Mouse (Mus musculus) heart, embryonic 11.5 days (tissue): ENCODE data around the gene Pbrm1. TPM values are rescaled to one million over a fixed set of nuclear protein-coding genes. Genes with fewer than 3 reads are reported as not detected.
A peak's percentile ranks its signal among the peaks of the same experiment; 100 is the strongest.

Experiments
- ATAC-seq: fragments of 200-750 bp; cut with Nextera tagmentation; replicated peaks from 2 replicates; pipeline ENCODE4 v1.8.0; 2017; ENCODE audit warnings: moderate library complexity; ENCODE audit not compliant: insufficient number of reproducible peaks, low FRiP score, low TSS enrichment
- H3K27ac ChIP-seq: fragments of 300-500 bp; sonication (generic); 2 replicates; pipeline ENCODE4 v1.5.1; 2014; ENCODE audit warnings: mild to moderate bottlenecking, low read depth, low read length
- H3K27me3 ChIP-seq: fragments of 300-500 bp; sonication (generic); 2 replicates; pipeline ENCODE4 v1.6.1; 2014; ENCODE audit warnings: mild to moderate bottlenecking, low read length, mixed read lengths; ENCODE audit not compliant: control insufficient read depth, insufficient read depth
- H3K36me3 ChIP-seq: fragments of 300-500 bp; sonication (generic); 2 replicates; pipeline ENCODE4 v1.6.1; 2014; ENCODE audit warnings: mild to moderate bottlenecking, low read length, moderate library complexity, mixed read lengths; ENCODE audit not compliant: control insufficient read depth, insufficient read depth
- H3K4me1 ChIP-seq: fragments of 300-500 bp; sonication (generic); 2 replicates; pipeline ENCODE4 v1.6.1; 2014; ENCODE audit warnings: low read length; ENCODE audit not compliant: control insufficient read depth, insufficient read depth
- H3K4me2 ChIP-seq: fragments of 300-500 bp; sonication (generic); 2 replicates; pipeline ENCODE4 v1.6.1; 2014; ENCODE audit warnings: mild to moderate bottlenecking, moderate library complexity
- H3K4me3 ChIP-seq: fragments of 300-500 bp; sonication (generic); 2 replicates; pipeline ENCODE4 v1.5.1; 2014; ENCODE audit warnings: low read depth, low read length
- H3K9ac ChIP-seq: fragments of 300-500 bp; sonication (generic); 2 replicates; pipeline ENCODE4 v1.6.1; 2014; ENCODE audit warnings: mild to moderate bottlenecking, low read depth, low read length, moderate library complexity
- H3K9me3 ChIP-seq: fragments of 300-500 bp; sonication (generic); replicated peaks from 2 replicates; pipeline ENCODE4 v1.6.1; 2016; ENCODE audit warnings: low read length; ENCODE audit not compliant: control insufficient read depth
- WGBS: fragments of 180-500 bp; shearing (Covaris S2); extraction: QIAGEN DNeasy Blood & Tissue Kit; methylation state at CpG from one replicate; pipeline ENCODE4 v1.1.7; 2014; ENCODE audit not compliant: insufficient replicate concordance; 5-methylcytosine and 5-hydroxymethylcytosine counted together
- polyA plus RNA-seq: library from polyadenylated mRNA; unstranded; fragments of >200 nt; fragmentation: Nextera tagmentation; extraction: Ambion mirVana; gene quantifications from 2 replicates; pipeline ENCODE4 v1.2.1, GENCODE M21; 2014

Pbrm1 gene
- 80.6 and 93.6 TPM in 2 replicates for polyA plus RNA-seq

- Histone ChIP-seq H3K4me3 (peak within 1 kb of the TSS; percentile 89), H3K36me3 (peaks cover 27% of the 10 kb centered on the region), H3K27ac (peak within 1 kb of the TSS; percentile 98), H3K9me3 (no peaks in the 10 kb centered on the region), H3K4me2 (peak within 1 kb of the TSS; percentile 78), H3K9ac (peak within 1 kb of the TSS; percentile 96), H3K27me3 (no peaks in the 10 kb centered on the region), H3K4me1 (peaks cover 13% of the 10 kb centered on the region; the same call in 1 of the 2 replicates)
- peak; percentile 94 for ATAC-seq
- under 1% methylated on average over 52 of the region's 53 CpGs for WGBS
Measured at GRCm38 (mm10) chr14:31018860-31019291, at the start of gene Pbrm1, which contains the start of gene Gnl3. TSS of gene Pbrm1 (plus strand) at chr14:31019138. TSS of gene Gnl3 (minus strand) at chr14:31019152.

GRCm38 (mm10) chr14:30974204-30974603, 44.7 kb upstream of the Pbrm1 start:
- H3K4me1 ChIP-seq, result no peaks in the 10 kb centered on the region
- ATAC-seq, result no peak
- H3K4me3 ChIP-seq, result no peak overlapping the region
- no peaks in the 10 kb centered on the region for H3K9me3 ChIP-seq
- no peaks in the 10 kb centered on the region for H3K27me3 ChIP-seq
- 69% methylated on average over 6 of the region's 6 CpGs for WGBS
- no peaks in the 10 kb centered on the region for H3K36me3 ChIP-seq
- H3K4me2 ChIP-seq, result no peak overlapping the region
- no peak overlapping the region for H3K9ac ChIP-seq
- no peak overlapping the region for H3K27ac ChIP-seq

- 77% methylated on average over 3 of the region's 3 CpGs for WGBS
- no peaks in the 10 kb centered on the region for H3K4me1 ChIP-seq
- no peaks in the 10 kb centered on the region for H3K27me3 ChIP-seq
- no peak overlapping the region for H3K27ac ChIP-seq
- H3K9ac ChIP-seq, result no peak overlapping the region
- no peak overlapping the region for H3K4me2 ChIP-seq
- H3K9me3 ChIP-seq, result no peaks in the 10 kb centered on the region
- no peak overlapping the region for H3K4me3 ChIP-seq
- H3K36me3 ChIP-seq, result 0 out of 2 replicates have a peak, but pooled peaks cover 2% of the 10 kb centered on the region
- no peak for ATAC-seq
Measured at GRCm38 (mm10) chr14:30976222-30976621, 42.7 kb upstream of the Pbrm1 start.

GRCm38 (mm10) chr14:30996417-30996816, 22.5 kb upstream of the Pbrm1 start:
- Histone ChIP-seq H3K4me1 (0 out of 2 replicates have a peak, but pooled peaks cover 6% of the 10 kb centered on the region), H3K9ac (0 out of 2 replicates have a peak overlapping the region, but pooled peaks have one; percentile 16), H3K27ac (no peak overlapping the region), H3K9me3 (no peaks in the 10 kb centered on the region), H3K36me3 (0 out of 2 replicates have a peak, but pooled peaks cover 2% of the 10 kb centered on the region), H3K4me3 (no peak overlapping the region), H3K4me2 (no peak overlapping the region), H3K27me3 (no peaks in the 10 kb centered on the region)
- no peak for ATAC-seq

- WGBS, result 57% methylated on average over 10 of the region's 10 CpGs
- Histone ChIP-seq H3K4me2 (peak overlapping the region; percentile 85), H3K27ac (no peak overlapping the region), H3K4me3 (peak overlapping the region; percentile 97), H3K27me3 (no peaks in the 10 kb centered on the region), H3K9ac (peak overlapping the region; percentile 72), H3K9me3 (no peaks in the 10 kb centered on the region), H3K4me1 (peaks cover 11% of the 10 kb centered on the region), H3K36me3 (0 out of 2 replicates have a peak, but pooled peaks cover 2% of the 10 kb centered on the region)
- no peak for ATAC-seq
Measured at GRCm38 (mm10) chr14:31000356-31000755, 18.6 kb upstream of the Pbrm1 start.

GRCm38 (mm10) chr14:31000816-31001306, 18.1 kb upstream of the Pbrm1 start:
- no peak for ATAC-seq
- Histone ChIP-seq H3K27ac (peak overlapping the region; percentile 90; the same call in 1 of the 2 replicates), H3K4me1 (peaks cover 11% of the 10 kb centered on the region)

GRCm38 (mm10) chr14:31001307-31002205, 17.4 kb upstream of the Pbrm1 start, which contains the start of the genes Glt8d1 and Spcs1:
TSS of gene Glt8d1 (plus strand) at chr14:31001400.
TSS of gene Spcs1 (minus strand) at chr14:31001672.
- under 1% methylated on average over 84 of the region's 84 CpGs for WGBS
- ATAC-seq, result peak; percentile 83

More at GRCm38 (mm10) chr14:31000816-31001306, 18.1 kb upstream of the Pbrm1 start:
- Histone ChIP-seq H3K4me3 (peak overlapping the region; percentile 97), H3K27me3 (no peaks in the 10 kb centered on the region), H3K36me3 (0 out of 2 replicates have a peak, but pooled peaks cover 2% of the 10 kb centered on the region), H3K9ac (peak overlapping the region; percentile 72), H3K9me3 (no peaks in the 10 kb centered on the region), H3K4me2 (peak overlapping the region; percentile 85)
- WGBS, result 0% methylated on average over 21 of the region's 21 CpGs

GRCm38 (mm10) chr14:31004527-31004926, 14.4 kb upstream of the Pbrm1 start:
- Histone ChIP-seq H3K4me1 (peaks cover 11% of the 10 kb centered on the region), H3K4me2 (no peak overlapping the region), H3K27ac (no peak overlapping the region), H3K27me3 (no peaks in the 10 kb centered on the region), H3K9ac (no peak overlapping the region), H3K4me3 (no peak overlapping the region), H3K36me3 (peaks cover 3% of the 10 kb centered on the region; the same call in 1 of the 2 replicates), H3K9me3 (no peaks in the 10 kb centered on the region)
- 66% methylated on average over 2 of the region's 2 CpGs for WGBS
- no peak for ATAC-seq

More at GRCm38 (mm10) chr14:31001307-31002205, 17.4 kb upstream of the Pbrm1 start, which contains the start of the genes Glt8d1 and Spcs1:
- peaks cover 11% of the 10 kb centered on the region for H3K4me1 ChIP-seq
- peak within 1 kb of the TSS; percentile 85 for H3K4me2 ChIP-seq
- H3K9me3 ChIP-seq, result no peaks in the 10 kb centered on the region
- peak within 1 kb of the TSS; percentile 72 for H3K9ac ChIP-seq
- 0 out of 2 replicates have a peak, but pooled peaks cover 2% of the 10 kb centered on the region for H3K36me3 ChIP-seq
- no peaks in the 10 kb centered on the region for H3K27me3 ChIP-seq
- H3K4me3 ChIP-seq, result peak within 1 kb of the TSS; percentile 97
- H3K27ac ChIP-seq, result peak within 1 kb of the TSS; percentile 90
